Mouse (Mus musculus) adrenal gland, adult 8-10 months (tissue): ENCODE data around the gene Pdlim5. TPM values are rescaled to one million over a fixed set of nuclear protein-coding genes. Genes with fewer than 3 reads are reported as not detected.
"Not testable (repeated sequence)": the region's sequence is repeated elsewhere in the genome, so short reads cannot be mapped to it uniquely, and the experiment has no call there.

Experiments
- DNase-seq: peaks from one replicate; pipeline ENCODE4 v3.0.0; 2022
- total RNA-seq, 4 experiments: library from RNA; stranded (reverse); gene quantifications; 2 replicates each; pipeline ENCODE4 v1.2.4; 2022

The Pdlim5 gene
- total RNA-seq, 4 experiments from 2014 or later: 40.7 to 88.6 (median 54.4) TPM

GRCm38 (mm10) chr3:142252086-142252485 is 143.4 kb downstream of the Pdlim5 start:
- DNase-seq: no peak

- DNase-seq: no peak
These were observed 146.0 kb downstream of the Pdlim5 start for GRCm38 (mm10) chr3:142249458-142249857.

- DNase-seq: no peak
These were observed 152.2 kb downstream of the Pdlim5 start for GRCm38 (mm10) chr3:142243263-142243662.

- no peak for DNase-seq
These were observed 156.2 kb downstream of the Pdlim5 start for GRCm38 (mm10) chr3:142239298-142239697.

GRCm38 (mm10) chr3:142238260-142239046 is 157.0 kb downstream of the Pdlim5 start:
- DNase-seq: no peak

GRCm38 (mm10) chr3:142237621-142238020 is 157.9 kb downstream of the Pdlim5 start:
- DNase-seq: no peak

GRCm38 (mm10) chr3:142233606-142234465 is 161.7 kb downstream of the Pdlim5 start:
- no peak for DNase-seq

- no peak for DNase-seq
These were observed 166.8 kb downstream of the Pdlim5 start for GRCm38 (mm10) chr3:142228665-142229064.

GRCm38 (mm10) chr3:142222471-142223103 is 172.9 kb downstream of the Pdlim5 start:
- no peak for DNase-seq

- DNase-seq: no peak
These were observed 175.6 kb downstream of the Pdlim5 start for GRCm38 (mm10) chr3:142219910-142220309.

- DNase-seq: no peak
These were observed 182.7 kb downstream of the Pdlim5 start for GRCm38 (mm10) chr3:142212821-142213220.

GRCm38 (mm10) chr3:142212186-142212585 is 183.3 kb downstream of the Pdlim5 start:
- no peak for DNase-seq

GRCm38 (mm10) chr3:142209981-142210380 is 185.5 kb downstream of the Pdlim5 start:
- no peak for DNase-seq

GRCm38 (mm10) chr3:142209057-142209456 is 186.4 kb downstream of the Pdlim5 start:
- DNase-seq: no peak

- DNase-seq: no peak
These were observed 188.0 kb downstream of the Pdlim5 start for GRCm38 (mm10) chr3:142207488-142207887.

GRCm38 (mm10) chr3:142206316-142206715 is 189.2 kb downstream of the Pdlim5 start:
- no peak for DNase-seq

GRCm38 (mm10) chr3:142196142-142196541 is 199.4 kb downstream of the Pdlim5 start:
- no peak for DNase-seq

- DNase-seq: not testable (repeated sequence)
These were observed 203.9 kb downstream of the Pdlim5 start for GRCm38 (mm10) chr3:142191627-142192026.

Other genes starting within 250 kb of the Pdlim5 start
- gene Bmpr1b, start 226.3 kb downstream of the Pdlim5 start, total RNA-seq: 1 to 10 TPM in 2 of 4 experiments, under 1 TPM in 2; 0.49 to 1.2 (median 1.1) TPM
- 1 to 10 TPM; 3.1 to 5.2 (median 4.3) TPM for gene Gbp5, start 98.3 kb upstream of the Pdlim5 start, total RNA-seq
- 10 to 100 TPM; 16.1 to 23.3 (median 17.2) TPM for gene Gbp7, start 134.6 kb upstream of the Pdlim5 start, total RNA-seq
- gene Gbp3, start 164.3 kb upstream of the Pdlim5 start, total RNA-seq: 10 to 100 TPM in 2 of 4 experiments, 1 to 10 TPM in 2; 7.1 to 14.0 (median 9.8) TPM
- gene Gbp2b, start 199.2 kb upstream of the Pdlim5 start, total RNA-seq: under 1 TPM; 0.37 to 0.43 (median 0.39) TPM
- 10 to 100 TPM; 15.3 to 21.3 (median 17.4) TPM for gene Gbp2, start 224.9 kb upstream of the Pdlim5 start, total RNA-seq